Mouse (Mus musculus): ENCODE results near the gene Tmem45a.

GRCm38 (mm10) chr16:56801370-56802109, 84.4 kb downstream of the Tmem45a start:
- no peak for TF ChIP-seq CTCF (IDR thresholded peaks at IDR 0.05)
- TF ChIP-seq EP300 (IDR thresholded peaks at IDR 0.05) = no peak

Measured in lung, postnatal 0 days (tissue).